Mouse (Mus musculus): ENCODE data around the gene Krt80. TPM values are rescaled to one million over a fixed set of nuclear protein-coding genes. Genes with fewer than 3 reads are reported as not detected.

The Krt80 gene
- polyA plus RNA-seq, 1 experiment from 2014 or later, result 0.10 TPM

GRCm38 (mm10) chr15:101364891-101365671, 4.9 kb downstream of the Krt80 start:
- H3K9ac ChIP-seq, result no peak overlapping the region
- ATAC-seq (ENCODE audit: low read depth) (no peak), DNase-seq (no peak)
- H3K9me3 ChIP-seq (replicated peaks), result no peaks in the 10 kb centered on the region
- H3K36me3 ChIP-seq, result no peaks in the 10 kb centered on the region
- H3K4me3 ChIP-seq (replicated peaks), result no peak overlapping the region
- H3K27ac ChIP-seq, result no peak overlapping the region
- no peaks in the 10 kb centered on the region for H3K27me3 ChIP-seq
- no peak overlapping the region for H3K4me2 ChIP-seq
- H3K4me1 ChIP-seq (replicated peaks), result no peaks in the 10 kb centered on the region
- WGBS (ENCODE audit: insufficient replicate concordance), result 62% methylated on average over 7 of the region's 7 CpGs

GRCm38 (mm10) chr15:101364425-101364824, 5.5 kb downstream of the Krt80 start:
- no peaks in the 10 kb centered on the region for H3K27me3 ChIP-seq
- H3K36me3 ChIP-seq, result no peaks in the 10 kb centered on the region
- H3K9ac ChIP-seq, result no peak overlapping the region
- H3K27ac ChIP-seq, result no peak overlapping the region
- no peak overlapping the region for H3K4me2 ChIP-seq
- 28% methylated on average over 6 of the region's 6 CpGs for WGBS (ENCODE audit: insufficient replicate concordance)
- no peak overlapping the region for H3K4me3 ChIP-seq (replicated peaks)
- H3K4me1 ChIP-seq (replicated peaks), result no peaks in the 10 kb centered on the region
- DNase-seq, result no peak
- ATAC-seq (ENCODE audit: low read depth), result no peak
- no peaks in the 10 kb centered on the region for H3K9me3 ChIP-seq (replicated peaks)

GRCm38 (mm10) chr15:101363933-101364332, 6.0 kb downstream of the Krt80 start:
- Histone ChIP-seq H3K4me2 (no peak overlapping the region), H3K9ac (no peak overlapping the region), H3K9me3 (replicated peaks) (no peaks in the 10 kb centered on the region), H3K4me1 (replicated peaks) (no peaks in the 10 kb centered on the region), H3K27ac (no peak overlapping the region), H3K27me3 (no peaks in the 10 kb centered on the region), H3K4me3 (replicated peaks) (no peak overlapping the region), H3K36me3 (no peaks in the 10 kb centered on the region)
- DNase-seq (no peak), ATAC-seq (ENCODE audit: low read depth) (no peak)
- WGBS (ENCODE audit: insufficient replicate concordance), result 57% methylated on average over 6 of the region's 6 CpGs

- Histone ChIP-seq H3K4me2 (no peak overlapping the region), H3K4me1 (replicated peaks) (no peaks in the 10 kb centered on the region), H3K27ac (no peak overlapping the region), H3K9ac (no peak overlapping the region), H3K36me3 (no peaks in the 10 kb centered on the region), H3K27me3 (no peaks in the 10 kb centered on the region), H3K9me3 (replicated peaks) (no peaks in the 10 kb centered on the region), H3K4me3 (replicated peaks) (no peak overlapping the region)
- no peak for ATAC-seq (ENCODE audit: low read depth)
- no peak for DNase-seq
- 41% methylated on average over 4 of the region's 4 CpGs for WGBS (ENCODE audit: insufficient replicate concordance)
These were observed 7.5 kb downstream of the Krt80 start for GRCm38 (mm10) chr15:101362393-101363010.

- Histone ChIP-seq H3K4me3 (replicated peaks) (no peak overlapping the region), H3K27me3 (no peaks in the 10 kb centered on the region), H3K9ac (no peak overlapping the region), H3K4me2 (no peak overlapping the region), H3K9me3 (replicated peaks) (no peaks in the 10 kb centered on the region), H3K36me3 (no peaks in the 10 kb centered on the region), H3K4me1 (replicated peaks) (no peaks in the 10 kb centered on the region), H3K27ac (no peak overlapping the region)
- no peak for DNase-seq
- no peak for ATAC-seq (ENCODE audit: low read depth)
- 79% methylated on average over 4 of the region's 4 CpGs for WGBS (ENCODE audit: insufficient replicate concordance)
These were observed 14.6 kb downstream of the Krt80 start for GRCm38 (mm10) chr15:101355382-101355786.

- H3K27me3 ChIP-seq, result no peaks in the 10 kb centered on the region
- H3K36me3 ChIP-seq, result no peaks in the 10 kb centered on the region
- H3K4me1 ChIP-seq (replicated peaks), result no peaks in the 10 kb centered on the region
- H3K9me3 ChIP-seq (replicated peaks), result no peaks in the 10 kb centered on the region
- no peak overlapping the region for H3K9ac ChIP-seq
- WGBS (ENCODE audit: insufficient replicate concordance), result 51% methylated on average over 10 of the region's 10 CpGs
- DNase-seq (no peak), ATAC-seq (ENCODE audit: low read depth) (no peak)
- H3K4me2 ChIP-seq, result no peak overlapping the region
- H3K4me3 ChIP-seq (replicated peaks), result no peak overlapping the region
- no peak overlapping the region for H3K27ac ChIP-seq
These were observed 17.1 kb downstream of the Krt80 start for GRCm38 (mm10) chr15:101352706-101353465.

- Histone ChIP-seq H3K9ac (no peak overlapping the region), H3K4me1 (replicated peaks) (no peaks in the 10 kb centered on the region), H3K36me3 (no peaks in the 10 kb centered on the region), H3K27ac (no peak overlapping the region), H3K27me3 (no peaks in the 10 kb centered on the region), H3K4me3 (replicated peaks) (no peak overlapping the region), H3K4me2 (no peak overlapping the region), H3K9me3 (replicated peaks) (no peaks in the 10 kb centered on the region)
- DNase-seq (no peak), ATAC-seq (ENCODE audit: low read depth) (no peak)
- 64% methylated on average over 13 of the region's 13 CpGs for WGBS (ENCODE audit: insufficient replicate concordance)
These were observed 17.9 kb downstream of the Krt80 start for GRCm38 (mm10) chr15:101352047-101352446.

- Histone ChIP-seq H3K4me3 (replicated peaks) (no peak overlapping the region), H3K9ac (no peak overlapping the region), H3K27ac (no peak overlapping the region), H3K4me2 (no peak overlapping the region), H3K36me3 (no peaks in the 10 kb centered on the region), H3K4me1 (replicated peaks) (0 out of 2 replicates have a peak, but pooled peaks cover 5% of the 10 kb centered on the region), H3K27me3 (no peaks in the 10 kb centered on the region), H3K9me3 (replicated peaks) (no peaks in the 10 kb centered on the region)
- WGBS (ENCODE audit: insufficient replicate concordance), result 58% methylated on average over 5 of the region's 5 CpGs
- ATAC-seq (ENCODE audit: low read depth), result no peak
- no peak for DNase-seq
These were observed 28.0 kb downstream of the Krt80 start for GRCm38 (mm10) chr15:101341797-101342515.

- DNase-seq (peak; percentile 37), ATAC-seq (ENCODE audit: low read depth) (peak; percentile 45; the same call in 1 of the 2 replicates)
- H3K36me3 ChIP-seq, result no peaks in the 10 kb centered on the region
- H3K9ac ChIP-seq, result no peak overlapping the region
- 0% methylated on average over 2 of the region's 2 CpGs for WGBS (ENCODE audit: insufficient replicate concordance)
- H3K9me3 ChIP-seq (replicated peaks), result no peaks in the 10 kb centered on the region
- no peak overlapping the region for H3K27ac ChIP-seq
- no peak overlapping the region for H3K4me2 ChIP-seq
- H3K27me3 ChIP-seq, result peaks cover 6% of the 10 kb centered on the region; the same call in 1 of the 2 replicates
- H3K4me3 ChIP-seq (replicated peaks), result no peak overlapping the region
- peaks cover 13% of the 10 kb centered on the region for H3K4me1 ChIP-seq (replicated peaks)
These were observed 30.4 kb downstream of the Krt80 start for GRCm38 (mm10) chr15:101339537-101339936.

- DNase-seq (no peak), ATAC-seq (ENCODE audit: low read depth) (no peak)
- Histone ChIP-seq H3K27me3 (peaks cover 6% of the 10 kb centered on the region; the same call in 1 of the 2 replicates), H3K4me2 (no peak overlapping the region), H3K4me3 (replicated peaks) (no peak overlapping the region), H3K9me3 (replicated peaks) (no peaks in the 10 kb centered on the region), H3K27ac (no peak overlapping the region), H3K36me3 (no peaks in the 10 kb centered on the region), H3K9ac (no peak overlapping the region), H3K4me1 (replicated peaks) (peaks cover 13% of the 10 kb centered on the region)
- 61% methylated on average over 4 of the region's 4 CpGs for WGBS (ENCODE audit: insufficient replicate concordance)
These were observed 31.6 kb downstream of the Krt80 start for GRCm38 (mm10) chr15:101338359-101338758.
